Mouse (Mus musculus): Measurements from ENCODE around the gene Lsm7. TPM values are rescaled to one million over a fixed set of nuclear protein-coding genes. Genes with fewer than 3 reads are reported as not detected.
A peak's percentile ranks its signal among the peaks of the same experiment; 100 is the strongest.

Lsm7 gene
- total and polyA plus RNA-seq, 3 experiments = 19.4 to 79.9 (median 23.2) TPM

DNA sequence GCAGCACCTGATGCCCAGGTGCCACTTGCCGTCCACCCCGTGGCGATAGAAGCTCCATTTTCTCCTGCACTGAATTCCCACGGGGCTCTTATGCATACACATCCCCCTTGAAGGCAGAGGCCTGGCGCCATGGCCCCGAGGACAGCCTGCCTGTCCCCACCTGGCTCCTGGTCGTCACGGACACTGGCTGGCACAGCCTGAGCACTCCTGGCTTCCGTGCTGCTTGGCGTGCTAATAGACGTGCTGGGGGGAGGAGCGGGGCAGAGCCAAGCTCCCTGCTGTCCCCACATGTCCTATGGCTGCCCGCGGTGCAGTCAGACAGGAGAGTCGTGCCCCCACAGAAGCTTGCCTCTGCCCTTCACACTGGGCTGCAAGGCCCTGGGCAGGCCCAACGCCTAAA is 9.4 kb upstream of the Lsm7 start:
- H3K27me3 ChIP-seq (ENCODE audit: control insufficient read depth, insufficient read depth, low read length) = no peaks in the 10 kb centered on the region
- no peak overlapping the region for H3K27ac ChIP-seq
- no peak overlapping the region for H3K9ac ChIP-seq (ENCODE audit: low read depth, low read length)
- H3K4me1 ChIP-seq (ENCODE audit: control insufficient read depth, insufficient read depth, low read length) = no peaks in the 10 kb centered on the region
- H3K4me3 ChIP-seq = no peak overlapping the region
- H3K36me3 ChIP-seq (ENCODE audit: control insufficient read depth, insufficient read depth, low read length) = no peaks in the 10 kb centered on the region
- DNase-seq = peak in 1 of 2 experiments; percentile 46
- intact Hi-C loops (cut with DNase I) = no loop called here
- H3K79me2 ChIP-seq (replicated peaks; ENCODE audit: control insufficient read depth, insufficient read depth, low read length) = no peaks in the 10 kb centered on the region; the same call in 1 of the 2 replicates
- WGBS = 72% methylated on average over 16 of the region's 16 CpGs
- TF ChIP-seq EP300 (IDR thresholded peaks at IDR 0.05; ENCODE audit: insufficient read depth, low read depth, low read length) (no peak), POLR2A (IDR thresholded peaks at IDR 0.05; ENCODE audit: insufficient read depth, low read depth, low read length) (no peak), CTCF (IDR thresholded peaks at IDR 0.05) (no peak)

DNA sequence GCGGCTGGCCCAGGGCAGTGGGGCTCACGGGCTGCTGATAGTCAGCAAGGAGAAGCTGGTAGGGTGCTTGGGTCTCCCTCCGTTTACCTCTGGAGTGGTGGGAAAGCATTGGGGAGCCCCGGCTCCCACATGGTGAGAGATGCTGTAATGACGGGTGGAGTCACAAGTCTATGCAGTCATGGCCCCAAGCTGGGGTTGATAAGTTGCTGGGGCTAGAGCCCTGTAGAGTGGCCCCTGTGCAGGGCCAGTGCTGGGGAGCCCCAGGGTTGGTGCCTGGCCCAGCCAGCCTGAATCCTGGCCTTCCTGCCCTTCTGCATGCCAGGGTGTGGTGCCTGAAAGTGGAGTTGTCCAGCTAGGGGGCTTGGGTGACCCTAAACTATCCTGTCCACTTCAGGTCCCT is 7.3 kb upstream of the Lsm7 start:
- intact Hi-C loops (cut with DNase I) = no loop called here
- no peak overlapping the region for H3K9ac ChIP-seq (ENCODE audit: low read depth, low read length)
- no peaks in the 10 kb centered on the region for H3K4me1 ChIP-seq (ENCODE audit: control insufficient read depth, insufficient read depth, low read length)
- H3K4me3 ChIP-seq = no peak overlapping the region
- peaks cover 1% of the 10 kb centered on the region; the same call in 1 of the 2 replicates for H3K79me2 ChIP-seq (replicated peaks; ENCODE audit: control insufficient read depth, insufficient read depth, low read length)
- WGBS = 88% methylated on average over 5 of the region's 5 CpGs
- no peak for TF ChIP-seq EP300 (IDR thresholded peaks at IDR 0.05; ENCODE audit: insufficient read depth, low read depth, low read length)
- TF ChIP-seq CTCF (IDR thresholded peaks at IDR 0.05) = no peak
- TF ChIP-seq POLR2A (IDR thresholded peaks at IDR 0.05; ENCODE audit: insufficient read depth, low read depth, low read length) = no peak
- no peak overlapping the region for H3K27ac ChIP-seq
- no peaks in the 10 kb centered on the region for H3K36me3 ChIP-seq (ENCODE audit: control insufficient read depth, insufficient read depth, low read length)
- no peaks in the 10 kb centered on the region for H3K27me3 ChIP-seq (ENCODE audit: control insufficient read depth, insufficient read depth, low read length)
- DNase-seq = no peak

DNA sequence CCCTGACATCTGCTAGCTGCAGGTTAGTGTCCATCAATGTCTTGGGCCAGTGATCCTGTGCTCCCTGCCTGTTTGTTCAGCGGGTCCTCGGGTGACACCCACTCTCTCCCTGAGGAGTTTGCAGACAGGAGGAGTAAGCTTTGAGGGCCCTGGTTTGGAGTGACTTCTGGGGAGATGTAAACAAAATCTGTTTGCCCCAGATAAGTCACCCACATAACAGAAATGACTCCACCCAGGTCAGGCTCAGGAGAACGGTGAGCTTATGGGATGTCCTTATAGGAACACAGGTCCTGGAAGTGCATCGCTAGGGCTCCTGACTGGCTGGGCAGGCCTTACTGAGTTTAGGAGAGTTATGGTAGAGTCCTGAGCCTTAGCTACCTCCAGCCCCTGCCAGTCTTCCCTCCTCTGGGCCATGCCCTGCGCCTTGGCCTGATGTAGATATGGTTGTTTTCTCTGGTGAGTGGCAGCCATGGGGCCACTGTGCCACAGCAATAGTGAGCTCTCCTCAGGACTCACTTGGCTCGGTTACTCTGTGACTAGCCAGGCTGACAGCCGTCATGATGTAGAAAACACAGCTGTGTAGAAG is 3.4 kb upstream of the Lsm7 start:
- Histone ChIP-seq H3K36me3 (ENCODE audit: control insufficient read depth, insufficient read depth, low read length) (no peaks in the 10 kb centered on the region), H3K4me1 (ENCODE audit: control insufficient read depth, insufficient read depth, low read length) (peaks cover 6% of the 10 kb centered on the region), H3K27ac (no peak overlapping the region), H3K27me3 (ENCODE audit: control insufficient read depth, insufficient read depth, low read length) (no peaks in the 10 kb centered on the region), H3K4me3 (no peak overlapping the region), H3K79me2 (replicated peaks; ENCODE audit: control insufficient read depth, insufficient read depth, low read length) (peaks cover 1% of the 10 kb centered on the region; the same call in 1 of the 2 replicates), H3K9ac (ENCODE audit: low read depth, low read length) (no peak overlapping the region)
- intact Hi-C loops (cut with DNase I) = no loop called here
- DNase-seq = no peak
- 77% methylated on average over 7 of the region's 7 CpGs for WGBS
- TF ChIP-seq POLR2A (IDR thresholded peaks at IDR 0.05; ENCODE audit: insufficient read depth, low read depth, low read length) (no peak), EP300 (IDR thresholded peaks at IDR 0.05; ENCODE audit: insufficient read depth, low read depth, low read length) (no peak), CTCF (IDR thresholded peaks at IDR 0.05) (no peak)

GRCm38 (mm10) chr10:80857848-80858247 is 2.8 kb upstream of the Lsm7 start:
- TF ChIP-seq EP300 (IDR thresholded peaks at IDR 0.05; ENCODE audit: insufficient read depth, low read depth, low read length) = no peak
- TF ChIP-seq POLR2A (IDR thresholded peaks at IDR 0.05; ENCODE audit: insufficient read depth, low read depth, low read length) = no peak
- TF ChIP-seq CTCF (IDR thresholded peaks at IDR 0.05) = no peak
- peaks cover 6% of the 10 kb centered on the region for H3K4me1 ChIP-seq (ENCODE audit: control insufficient read depth, insufficient read depth, low read length)
- intact Hi-C loops (cut with DNase I) = no loop called here
- H3K4me3 ChIP-seq = no peak overlapping the region
- no peaks in the 10 kb centered on the region for H3K36me3 ChIP-seq (ENCODE audit: control insufficient read depth, insufficient read depth, low read length)
- H3K27me3 ChIP-seq (ENCODE audit: control insufficient read depth, insufficient read depth, low read length) = no peaks in the 10 kb centered on the region
- peaks cover 1% of the 10 kb centered on the region; the same call in 1 of the 2 replicates for H3K79me2 ChIP-seq (replicated peaks; ENCODE audit: control insufficient read depth, insufficient read depth, low read length)
- H3K9ac ChIP-seq (ENCODE audit: low read depth, low read length) = no peak overlapping the region
- WGBS = 74% methylated on average over 3 of the region's 3 CpGs
- DNase-seq = no peak
- no peak overlapping the region for H3K27ac ChIP-seq

DNA sequence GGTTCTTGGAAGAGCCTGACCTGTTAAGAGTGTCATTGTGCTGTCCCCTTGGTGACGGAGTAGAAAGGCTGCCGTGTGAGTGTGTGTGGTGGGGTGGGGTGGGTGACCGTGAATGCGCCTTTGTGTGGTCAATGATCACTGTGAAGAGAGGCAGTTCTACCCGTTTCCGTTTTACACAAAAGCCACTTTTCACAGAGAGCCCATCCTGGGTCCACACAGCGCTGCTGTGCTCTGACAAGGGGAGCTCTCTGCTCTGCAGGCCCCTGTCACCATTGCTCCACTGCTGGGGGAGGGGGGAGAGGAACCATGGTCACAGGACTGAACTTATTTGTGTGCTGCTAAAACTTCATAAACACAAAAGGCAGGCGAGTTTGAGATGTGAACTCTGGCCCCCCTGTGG is 2.4 kb upstream of the Lsm7 start:
- no peak overlapping the region for H3K9ac ChIP-seq (ENCODE audit: low read depth, low read length)

DNA sequence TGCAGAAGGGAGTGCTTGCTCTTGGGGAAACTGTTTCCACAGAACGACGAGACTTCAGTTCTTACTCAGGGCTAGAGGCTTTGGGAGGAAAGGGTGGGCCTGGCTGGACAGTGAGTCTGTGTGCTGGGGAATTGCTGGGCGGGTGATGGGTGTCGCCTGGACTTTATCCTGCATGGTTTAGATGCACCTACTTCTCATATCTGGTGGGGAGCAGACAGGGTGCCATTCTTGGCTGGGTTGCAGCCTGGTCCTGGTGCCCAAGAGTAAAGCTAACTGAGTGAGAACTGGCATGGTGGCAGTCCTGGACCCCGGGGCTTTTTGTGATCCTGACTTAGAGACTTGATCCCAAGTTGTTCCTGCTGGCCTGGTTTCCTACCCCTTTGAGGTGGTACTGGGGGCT is 1.9 kb upstream of the Lsm7 start:
- intact Hi-C loops (cut with DNase I) = no loop called here
- H3K79me2 ChIP-seq (replicated peaks; ENCODE audit: control insufficient read depth, insufficient read depth, low read length) = peaks cover 1% of the 10 kb centered on the region; the same call in 1 of the 2 replicates
- peaks cover 6% of the 10 kb centered on the region for H3K4me1 ChIP-seq (ENCODE audit: control insufficient read depth, insufficient read depth, low read length)
- DNase-seq = no peak
- H3K27me3 ChIP-seq (ENCODE audit: control insufficient read depth, insufficient read depth, low read length) = no peaks in the 10 kb centered on the region
- no peak overlapping the region for H3K4me3 ChIP-seq
- no peaks in the 10 kb centered on the region for H3K36me3 ChIP-seq (ENCODE audit: control insufficient read depth, insufficient read depth, low read length)
- no peak overlapping the region for H3K9ac ChIP-seq (ENCODE audit: low read depth, low read length)
- no peak for TF ChIP-seq EP300 (IDR thresholded peaks at IDR 0.05; ENCODE audit: insufficient read depth, low read depth, low read length)
- TF ChIP-seq CTCF (IDR thresholded peaks at IDR 0.05) = no peak
- TF ChIP-seq POLR2A (IDR thresholded peaks at IDR 0.05; ENCODE audit: insufficient read depth, low read depth, low read length) = no peak
- H3K27ac ChIP-seq = no peak overlapping the region
- 79% methylated on average over 5 of the region's 5 CpGs for whole genome bisulfite sequencing

More for the DNA sequence above, 2.4 kb upstream of the Lsm7 start:
- TF ChIP-seq CTCF (IDR thresholded peaks at IDR 0.05) (no peak), EP300 (IDR thresholded peaks at IDR 0.05; ENCODE audit: insufficient read depth, low read depth, low read length) (no peak), POLR2A (IDR thresholded peaks at IDR 0.05; ENCODE audit: insufficient read depth, low read depth, low read length) (no peak)
- Histone ChIP-seq H3K27ac (no peak overlapping the region), H3K4me3 (no peak overlapping the region), H3K4me1 (ENCODE audit: control insufficient read depth, insufficient read depth, low read length) (peaks cover 6% of the 10 kb centered on the region), H3K79me2 (replicated peaks; ENCODE audit: control insufficient read depth, insufficient read depth, low read length) (peaks cover 1% of the 10 kb centered on the region; the same call in 1 of the 2 replicates), H3K36me3 (ENCODE audit: control insufficient read depth, insufficient read depth, low read length) (no peaks in the 10 kb centered on the region), H3K27me3 (ENCODE audit: control insufficient read depth, insufficient read depth, low read length) (no peaks in the 10 kb centered on the region)
- intact Hi-C loops (cut with DNase I) = no loop called here
- no peak for DNase-seq
- WGBS = 81% methylated on average over 8 of the region's 8 CpGs

Measured in heart, adult 2 months (tissue).